Mouse (Mus musculus) bone marrow, adult 2 months (tissue): Measurements from ENCODE around the gene Zc3h7b.

ENCODE experiments used
- CTCF ChIP-seq: fragments of 200-500 bp; IDR thresholded peaks from 2 replicates; pipeline ENCODE4 v1.5.1; 2011; ENCODE audit warnings: low read length, control low read depth; ENCODE audit not compliant: control insufficient read depth, insufficient read depth
- POLR2A ChIP-seq: fragments of 200-500 bp; IDR thresholded peaks from 2 replicates; pipeline ENCODE4 v1.6.1; 2011; ENCODE audit warnings: low read depth, mild to moderate bottlenecking, control low read depth, low read length, borderline replicate concordance; ENCODE audit not compliant: control insufficient read depth

DNA sequence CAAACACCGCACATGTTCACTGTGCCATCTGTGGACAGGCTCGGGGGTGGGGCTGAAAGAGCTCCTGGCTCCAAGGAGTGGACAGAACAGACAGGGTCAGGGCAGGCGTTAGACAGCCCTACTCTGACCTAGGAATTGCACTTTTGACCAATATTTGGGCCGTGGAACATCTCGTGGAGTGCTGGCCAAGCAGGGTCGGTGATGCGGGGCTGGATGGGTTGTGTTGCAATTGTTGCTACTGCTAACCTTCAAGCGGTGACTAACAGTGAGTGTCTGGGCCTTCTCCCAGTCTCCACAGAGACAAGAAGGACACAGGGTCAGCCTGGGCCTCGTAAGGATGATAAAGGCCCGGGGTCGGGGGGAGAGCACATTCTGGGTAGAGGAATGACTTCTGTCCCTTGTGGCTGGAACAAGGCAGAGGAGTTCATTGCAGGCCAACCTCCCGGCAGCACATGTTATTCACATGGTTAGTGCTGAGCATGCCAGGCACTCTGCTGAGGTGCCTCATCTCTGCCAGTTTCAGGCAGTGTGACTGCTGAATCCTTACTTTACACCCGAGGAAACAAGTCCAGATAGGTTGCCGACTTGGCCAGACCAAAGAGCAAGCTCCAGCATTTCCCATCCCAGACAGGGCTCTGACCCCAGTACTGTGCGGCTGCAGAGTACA is 29.8 kb downstream of the Zc3h7b start:
- TF ChIP-seq POLR2A (no peak), CTCF (no peak)
